Mouse (Mus musculus) layer of hippocampus, adult 18-20 months (tissue): ENCODE results near the gene Plpp3. TPM values are rescaled to one million over a fixed set of nuclear protein-coding genes. Genes with fewer than 3 reads are reported as not detected.
A peak's percentile ranks its signal among the peaks of the same experiment; 100 is the strongest.

Source experiments
- DNase-seq, 2 experiments: peaks; one replicate each; pipeline ENCODE4 v3.0.0; 2022; ENCODE audit warnings: low spot score in 2 of 2
- total RNA-seq, 2 experiments: library from RNA; stranded (reverse); gene quantifications; 2 replicates each; pipeline ENCODE4 v1.2.3; 2021

Plpp3 gene
- total RNA-seq, 2 experiments from 2014 or later = 206 to 214 TPM

- DNase-seq = no peak
These were observed 58.7 kb downstream of the Plpp3 start for GRCm38 (mm10) chr4:105215726-105216410.

DNA sequence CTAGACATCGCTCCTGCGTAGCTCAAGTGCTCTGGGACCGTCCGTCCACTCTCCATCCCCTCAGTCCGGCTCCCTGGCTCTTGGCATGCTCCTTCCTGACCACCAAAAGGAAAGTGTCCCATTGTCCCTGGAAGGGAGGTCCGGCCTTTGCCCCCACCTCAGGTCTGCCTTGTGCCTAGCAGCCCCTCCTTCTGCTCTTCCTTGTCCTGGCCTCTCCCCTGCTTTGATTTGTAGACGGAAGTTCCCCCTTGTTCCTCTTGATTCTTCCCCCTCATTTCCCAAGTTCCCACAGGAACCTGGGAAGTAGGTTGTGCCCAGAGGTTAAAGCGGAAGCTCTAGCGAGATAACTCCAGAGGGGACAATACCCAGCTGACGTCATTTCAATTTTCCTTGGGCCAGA, 61.1 kb downstream of the Plpp3 start:
- no peak for DNase-seq

DNA sequence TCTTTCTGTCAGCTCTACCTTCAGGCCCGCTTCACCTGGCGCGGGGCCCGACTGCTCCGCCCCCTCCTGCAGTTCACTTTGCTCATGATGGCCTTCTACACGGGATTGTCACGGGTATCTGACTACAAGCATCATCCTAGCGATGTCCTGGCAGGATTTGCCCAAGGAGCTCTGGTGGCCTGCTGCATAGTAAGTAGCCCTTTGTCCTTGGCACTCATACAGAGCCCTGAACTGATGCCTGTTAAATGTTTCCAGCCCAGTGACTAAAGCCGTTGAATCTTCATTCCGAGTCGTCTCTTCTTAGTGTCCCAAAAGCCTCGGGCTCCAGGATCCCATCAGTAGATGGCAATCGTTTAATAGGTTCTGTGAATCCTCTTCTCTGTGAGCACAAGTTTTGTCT, 62.2 kb downstream of the Plpp3 start:
- DNase-seq = no peak

- no peak for DNase-seq
These were observed 63.7 kb downstream of the Plpp3 start for GRCm38 (mm10) chr4:105220849-105221248.

DNA sequence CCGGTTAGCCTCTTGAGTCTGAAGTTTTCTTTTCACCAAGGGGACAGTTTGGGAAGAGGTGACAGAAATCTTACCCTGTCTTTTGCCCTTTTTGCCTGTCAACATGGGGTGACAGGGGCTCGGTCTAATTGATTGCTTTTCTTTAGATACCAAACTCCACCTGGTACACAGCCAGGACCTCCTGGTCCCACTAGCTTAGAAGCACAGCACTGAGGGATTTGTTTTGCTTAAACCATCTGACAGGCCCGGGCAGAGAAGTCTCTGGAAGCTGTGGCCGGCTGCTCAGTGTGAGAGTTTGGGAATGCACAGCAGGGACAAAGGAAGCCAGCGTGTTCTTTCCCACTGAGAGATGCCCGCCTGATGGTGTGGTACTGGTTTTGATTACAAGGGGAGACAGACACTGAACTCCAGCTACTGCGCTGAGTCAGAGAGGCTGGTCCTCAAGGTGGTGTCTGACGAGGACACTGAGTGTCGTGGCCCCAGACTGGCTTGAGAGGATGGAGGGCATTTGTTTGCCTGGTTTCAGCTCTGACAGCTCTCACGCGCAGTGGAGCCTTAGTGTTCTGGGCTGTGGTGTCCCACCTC, 64.2 kb downstream of the Plpp3 start:
- no peak for DNase-seq

DNA sequence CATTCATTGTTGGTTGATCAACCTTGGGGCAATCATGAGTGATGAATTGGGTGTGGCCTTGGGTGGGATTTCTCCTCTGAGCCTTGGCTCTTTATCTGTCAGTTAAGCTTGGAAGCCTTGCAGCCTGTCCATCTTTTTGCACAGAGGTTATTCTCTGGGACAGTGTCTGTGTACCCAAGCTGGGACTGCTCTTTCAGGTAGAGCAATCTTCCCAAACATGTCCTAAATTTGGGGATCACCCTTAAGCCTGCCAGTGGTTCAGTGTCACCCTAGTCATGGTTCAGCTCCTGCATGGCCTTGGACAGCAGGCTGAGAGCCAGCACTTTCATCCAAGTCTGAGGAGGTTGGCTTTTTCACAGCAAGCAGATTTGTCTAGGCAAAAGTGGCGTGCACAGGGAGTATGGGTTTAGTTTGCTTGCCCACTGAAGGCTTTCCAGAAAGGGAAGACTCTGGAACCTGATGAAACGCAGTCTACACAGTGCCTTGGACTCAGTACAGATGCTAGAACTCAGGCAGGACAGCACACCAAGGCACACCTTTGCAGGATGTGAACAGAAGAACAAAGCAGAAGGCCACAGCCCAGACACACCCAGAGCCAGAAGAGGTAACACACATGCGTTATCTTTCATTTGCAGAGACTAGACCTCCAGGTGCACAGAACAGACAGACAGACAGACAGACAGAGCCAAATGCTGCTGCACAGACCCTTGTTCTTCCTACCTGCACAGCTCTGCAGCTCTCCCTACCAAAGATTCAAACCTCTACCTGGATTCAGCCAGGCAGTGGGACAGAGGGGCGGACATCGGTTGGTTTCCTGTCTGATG, 66.2 kb downstream of the Plpp3 start:
- DNase-seq = no peak

DNA sequence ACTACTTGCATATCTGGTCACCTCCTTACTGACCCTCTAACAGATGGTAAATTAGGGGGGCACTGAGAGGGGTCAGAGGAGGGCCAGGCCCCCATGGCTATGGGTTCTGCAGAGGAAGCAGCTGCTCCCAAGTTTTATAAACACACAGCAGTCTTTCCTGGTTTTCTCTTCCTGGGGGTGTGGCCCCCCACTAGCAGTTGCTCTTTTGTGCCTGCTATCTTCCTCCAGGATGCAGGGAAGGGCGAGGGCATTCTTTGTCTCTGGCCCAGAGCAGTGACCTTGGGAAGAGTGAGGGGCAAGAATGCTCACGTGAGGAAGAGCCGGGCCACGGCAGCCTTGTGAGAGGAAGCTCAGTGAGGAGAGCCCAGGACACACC, 66.8 kb downstream of the Plpp3 start:
- no peak for DNase-seq

- peak in 1 of 2 experiments; percentile 34 for DNase-seq
These were observed 68.4 kb downstream of the Plpp3 start for GRCm38 (mm10) chr4:105225512-105225911.

DNA sequence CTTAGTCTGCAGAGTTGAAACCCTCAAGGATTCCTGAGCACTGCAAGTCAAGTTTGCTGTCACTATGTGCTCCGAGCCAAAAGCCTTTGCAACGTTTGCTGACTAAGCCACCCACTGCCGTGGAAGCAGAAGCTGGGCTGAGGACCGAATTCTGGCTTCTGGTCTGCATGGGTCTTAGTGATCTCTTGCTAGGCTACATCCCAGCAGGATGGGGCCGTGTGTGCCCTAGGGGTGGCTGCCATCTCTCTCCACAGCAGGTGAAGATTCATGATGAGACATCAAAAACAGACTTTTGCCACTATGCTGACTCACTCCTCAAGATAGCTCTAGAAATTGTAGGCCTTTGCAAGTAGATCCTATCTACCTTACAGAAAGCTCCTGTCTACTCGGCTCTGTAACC, 69.2 kb downstream of the Plpp3 start:
- peak in 1 of 2 experiments; percentile 17 for DNase-seq

DNA sequence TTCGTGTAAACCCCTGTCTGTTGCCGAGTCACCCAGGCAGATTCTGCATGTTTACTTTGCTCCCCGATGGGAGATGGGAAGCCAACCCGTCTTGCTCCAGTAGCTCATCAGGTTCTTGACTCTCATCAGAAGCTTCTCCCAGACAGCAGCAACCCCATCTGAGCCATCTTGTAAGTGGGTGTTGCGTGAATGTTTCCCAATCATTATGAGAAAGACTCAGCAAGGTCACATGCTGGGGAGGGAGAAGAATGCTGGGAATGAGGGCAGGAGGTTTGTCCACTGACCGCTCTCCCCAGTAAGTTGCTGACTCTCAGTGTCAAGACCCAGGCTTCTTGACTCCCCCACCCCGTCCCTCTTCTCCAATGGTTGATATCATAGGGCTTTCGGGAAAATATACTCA, 73.0 kb downstream of the Plpp3 start:
- DNase-seq = no peak

GRCm38 (mm10) chr4:105240233-105240632, 83.1 kb downstream of the Plpp3 start:
- no peak for DNase-seq

GRCm38 (mm10) chr4:105244931-105245330, 87.8 kb downstream of the Plpp3 start:
- DNase-seq = no peak

DNA sequence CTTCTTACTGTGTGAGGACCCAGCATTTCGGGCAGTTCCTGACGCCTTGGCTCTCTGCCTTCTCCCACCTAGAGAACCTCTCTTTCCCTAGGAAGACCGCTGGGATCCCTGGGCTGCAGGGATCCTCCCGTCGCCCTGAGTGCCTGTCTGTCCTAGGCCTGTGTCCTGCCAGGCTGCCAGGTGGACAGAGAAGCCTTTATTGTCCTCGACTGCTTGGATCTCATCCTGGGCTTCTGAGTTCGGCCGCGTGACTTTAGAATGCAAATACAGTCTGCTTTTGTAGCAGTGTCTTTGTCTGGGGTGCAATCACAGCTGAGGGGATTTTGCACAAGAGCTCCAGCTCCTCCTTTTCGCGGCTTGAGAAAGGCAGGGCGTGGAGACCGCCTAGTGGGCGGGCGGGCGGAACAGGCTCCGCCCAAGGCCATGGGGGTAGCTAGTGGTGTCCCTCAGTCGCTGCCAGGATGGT, 88.4 kb downstream of the Plpp3 start:
- DNase-seq = peak; percentile 39 to 63

DNA sequence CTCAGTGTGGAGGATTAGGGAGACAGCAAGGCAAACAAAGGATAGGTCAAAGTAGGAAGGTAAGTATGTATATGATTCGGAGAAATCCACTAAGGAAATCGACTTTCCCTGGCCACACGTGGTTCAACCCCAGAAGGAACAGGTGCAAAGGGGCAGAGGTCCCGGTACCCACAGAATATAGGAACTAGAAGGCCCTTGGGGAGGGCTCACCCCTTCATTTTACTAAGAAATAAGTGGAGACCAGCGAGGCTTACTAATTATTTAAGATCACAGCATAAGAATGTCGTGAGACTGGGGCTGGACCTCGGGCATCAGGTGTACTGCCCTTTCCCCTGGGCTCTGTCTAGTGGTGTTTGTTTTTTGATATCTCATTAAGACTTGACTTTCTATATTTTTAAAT, 89.2 kb downstream of the Plpp3 start:
- no peak for DNase-seq

GRCm38 (mm10) chr4:105248161-105248560, 91.0 kb downstream of the Plpp3 start:
- DNase-seq = no peak

GRCm38 (mm10) chr4:105249283-105249682, 92.1 kb downstream of the Plpp3 start:
- DNase-seq = no peak

GRCm38 (mm10) chr4:105250946-105251345, 93.8 kb downstream of the Plpp3 start:
- no peak for DNase-seq

- DNase-seq = no peak
These were observed 94.9 kb downstream of the Plpp3 start for GRCm38 (mm10) chr4:105252044-105252443.

- DNase-seq = no peak
These were observed 95.5 kb downstream of the Plpp3 start for GRCm38 (mm10) chr4:105252571-105253200.

- no peak for DNase-seq
These were observed 96.5 kb downstream of the Plpp3 start for GRCm38 (mm10) chr4:105253453-105254341.

DNA sequence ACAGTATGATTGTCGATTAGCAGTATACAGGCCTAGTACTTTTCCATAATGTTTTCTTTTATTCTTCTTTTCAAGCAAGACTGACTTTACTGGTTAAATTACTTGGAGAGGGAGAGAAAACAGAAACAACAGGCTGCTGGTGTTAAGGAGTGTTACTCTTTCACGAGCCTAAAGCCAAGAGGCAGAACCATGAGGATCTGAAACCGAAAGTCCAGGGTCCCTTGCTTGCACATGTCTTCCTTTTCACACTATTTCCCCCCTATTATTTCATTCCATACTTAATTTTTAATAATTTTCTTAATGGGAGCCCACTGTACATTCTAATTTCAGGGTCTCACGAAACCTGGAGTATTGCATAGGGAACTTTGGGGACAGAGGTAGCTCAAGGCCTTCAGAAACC, 97.2 kb downstream of the Plpp3 start:
- DNase-seq = no peak
